Mouse (Mus musculus) gastrocnemius, postnatal 10 days (tissue): Measurements from ENCODE around the gene Rpl36a-ps1. TPM values are rescaled to one million over a fixed set of nuclear protein-coding genes. Genes with fewer than 3 reads are reported as not detected.

Experiments
- DNase-seq: peaks from one replicate; pipeline ENCODE4 v3.0.0; 2021; ENCODE audit warnings: mixed read lengths
- total RNA-seq, 2 experiments: library from RNA; stranded (reverse); gene quantifications; 2 replicates each; pipeline ENCODE4 v1.2.3; 2021

Rpl36a-ps1 gene
- total RNA-seq, 2 experiments from 2014 or later: 1.2 to 6.3 TPM

- DNase-seq: no peak
Observed at GRCm38 (mm10) chr14:98951626-98952290, 42.4 kb downstream of the Rpl36a-ps1 start.

Other genes starting within 250 kb of the Rpl36a-ps1 start
- gene Mzt1, start 51.8 kb upstream of the Rpl36a-ps1 start, total RNA-seq: 10 to 100 TPM; 22.5 to 26.6 TPM
- 1 to 10 TPM; 3.6 to 4.4 TPM for gene Bora, start 51.9 kb upstream of the Rpl36a-ps1 start, total RNA-seq
- 10 to 100 TPM; 10.0 to 13.1 TPM for gene Pibf1, start 105.1 kb upstream of the Rpl36a-ps1 start, total RNA-seq
- gene Dis3, start 105.5 kb upstream of the Rpl36a-ps1 start, total RNA-seq: 10 to 100 TPM; 17.7 to 20.0 TPM